Mouse (Mus musculus) megakaryocyte-erythroid progenitor cell, adult 5-6 weeks (primary cell): ENCODE measurements at regions not wholly inside any gene's neighbourhood (a gene's known extent, or its start where the extent isn't known, plus 50 kb on each side); places are given as distances from the start of the nearest gene placed in this dataset.
"Not testable (repeated sequence)": the region's sequence is repeated elsewhere in the genome, so short reads cannot be mapped to it uniquely, and the experiment has no call there.

Source experiments
- ATAC-seq: replicated peaks from 2 replicates; pipeline ENCODE4 v1.8.0; 2016; ENCODE audit warnings: mild to moderate bottlenecking, inconsistent platforms; ENCODE audit not compliant: severe bottlenecking, poor library complexity, low FRiP score, low TSS enrichment

GRCm38 (mm10) chr7:73827549-73827948 lies 87.4 kb downstream of the Fam174b start:
- no peak for ATAC-seq

- ATAC-seq, result no peak
Observed at GRCm38 (mm10) chr7:73830581-73830980, 90.5 kb downstream of the Fam174b start.

GRCm38 (mm10) chr7:73840381-73840780 lies 100.3 kb downstream of the Fam174b start:
- ATAC-seq, result no peak

- no peak for ATAC-seq
Observed at GRCm38 (mm10) chr7:73852184-73852583, 112.1 kb downstream of the Fam174b start.

- not testable (repeated sequence) for ATAC-seq
Observed at GRCm38 (mm10) chr7:73853296-73853950, 113.3 kb downstream of the Fam174b start.

- peak; percentile 81 for ATAC-seq
Observed at GRCm38 (mm10) chr7:73855489-73855888, 115.4 kb downstream of the Fam174b start.

- no peak for ATAC-seq
Observed at GRCm38 (mm10) chr7:73856908-73857307, 116.8 kb downstream of the Fam174b start.

- no peak for ATAC-seq
Observed at GRCm38 (mm10) chr7:73865086-73865485, 125.0 kb downstream of the Fam174b start.

GRCm38 (mm10) chr7:73872181-73872580 lies 132.1 kb downstream of the Fam174b start:
- ATAC-seq, result no peak

GRCm38 (mm10) chr7:73881252-73882042 lies 132.0 kb downstream of the St8sia2 start:
- no peak for ATAC-seq

- no peak for ATAC-seq
Observed at GRCm38 (mm10) chr7:73886152-73886551, 127.3 kb downstream of the St8sia2 start.
